Mouse (Mus musculus) C2C12 (cell line): ENCODE results near the gene Slc22a14. TPM values are rescaled to one million over a fixed set of nuclear protein-coding genes. Genes with fewer than 3 reads are reported as not detected.

Experiments used
- H3K27me3 ChIP-seq: one replicate; pipeline ENCODE4 v1.6.1; 2011; ENCODE audit not compliant: control insufficient read depth, insufficient read depth, insufficient read length
- H3K36me3 ChIP-seq: one replicate; pipeline ENCODE4 v1.6.1; 2011; ENCODE audit not compliant: control insufficient read depth, insufficient read depth
- H3K4me3 ChIP-seq: one replicate; pipeline ENCODE4 v1.5.1; 2011; ENCODE audit warnings: mild to moderate bottlenecking, control low read depth; ENCODE audit not compliant: poor library complexity, insufficient read depth, severe bottlenecking
- H3K79me2 ChIP-seq: one replicate; pipeline ENCODE4 v1.6.1; 2011; ENCODE audit not compliant: control insufficient read depth, insufficient read depth
- H3K79me3 ChIP-seq: one replicate; pipeline ENCODE4 v1.6.1; 2011; ENCODE audit warnings: low read depth, control low read depth
- H3ac ChIP-seq: one replicate; pipeline ENCODE3; 2011; ENCODE audit warnings: low read depth; ENCODE audit not compliant: control insufficient read depth, insufficient read length
- CEBPB ChIP-seq: IDR thresholded peaks from one replicate; pipeline ENCODE4 v1.6.1; 2011; ENCODE audit warnings: low read depth, mild to moderate bottlenecking, control low read depth, moderate library complexity
- CTCF ChIP-seq: IDR thresholded peaks from one replicate; pipeline ENCODE4 v1.5.1; 2011; ENCODE audit not compliant: control insufficient read depth, insufficient read depth, insufficient read length
- FOSL1 ChIP-seq: IDR thresholded peaks from one replicate; pipeline ENCODE4 v1.8.0; 2011; ENCODE audit warnings: mild to moderate bottlenecking, low read length; ENCODE audit not compliant: poor library complexity, insufficient read depth, severe bottlenecking
- MAX ChIP-seq: IDR thresholded peaks from one replicate; pipeline ENCODE4 v1.6.1; 2011; ENCODE audit warnings: mild to moderate bottlenecking, control low read depth
- MYOD1 ChIP-seq: IDR thresholded peaks from one replicate; pipeline ENCODE4 v1.6.1; 2011; ENCODE audit warnings: low read depth; ENCODE audit not compliant: control insufficient read depth, insufficient read length
- MYOG ChIP-seq: IDR thresholded peaks from one replicate; pipeline ENCODE4 v1.6.1; 2011; ENCODE audit not compliant: control insufficient read depth, insufficient read length; ENCODE audit errors: extremely low read depth
- USF1 ChIP-seq: IDR thresholded peaks from one replicate; pipeline ENCODE4 v1.6.1; 2011; ENCODE audit warnings: low read depth, mild to moderate bottlenecking, control low read depth, moderate library complexity
- polyA plus RNA-seq: library from polyadenylated mRNA; unstranded; fragments of >200 nt; fragmentation: generic; extraction: Trizol; gene quantifications from one replicate; pipeline ENCODE4 v1.2.1, GENCODE M21; 2012; ENCODE audit warnings: missing spikeins

Gene Slc22a14
- polyA plus RNA-seq, 1 experiment, result not detected

DNA sequence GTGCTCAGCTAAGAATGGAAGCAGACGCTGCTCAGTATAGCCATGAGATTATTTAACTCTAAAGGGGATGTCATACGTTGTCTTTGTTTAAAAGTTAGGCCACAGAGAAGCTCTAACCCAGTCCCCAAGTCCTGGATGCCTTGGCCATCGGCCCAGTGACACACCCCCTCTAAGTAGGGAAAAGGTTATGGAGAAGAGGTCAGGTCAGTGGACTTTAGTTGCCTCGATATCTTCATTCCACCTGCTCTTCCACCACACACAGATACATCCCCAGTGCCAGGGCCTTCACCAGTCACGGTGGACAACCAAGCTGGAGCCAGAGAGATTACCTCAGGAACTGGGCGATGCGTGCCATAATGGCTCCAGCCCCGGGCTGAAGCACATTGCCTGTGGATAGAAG is 209.9 kb downstream of the Slc22a14 start:
- Histone ChIP-seq H3K79me3 (no peaks in the 10 kb centered on the region), H3K27me3 (peaks cover 72% of the 10 kb centered on the region), H3K36me3 (no peaks in the 10 kb centered on the region), H3K4me3 (no peak overlapping the region), H3K79me2 (no peaks in the 10 kb centered on the region), H3ac (no peak overlapping the region)
- TF ChIP-seq FOSL1, result no peak
- TF ChIP-seq CEBPB, result no peak
- TF ChIP-seq MYOD1, result no peak

- H3K4me3 ChIP-seq, result no peak overlapping the region
- H3K79me3 ChIP-seq, result no peaks in the 10 kb centered on the region
- TF ChIP-seq MYOG (no peak), MAX (no peak), MYOD1 (no peak), CTCF (no peak), USF1 (no peak), FOSL1 (no peak), CEBPB (no peak)
- H3ac ChIP-seq, result no peak overlapping the region
- H3K27me3 ChIP-seq, result peaks cover 68% of the 10 kb centered on the region
- no peaks in the 10 kb centered on the region for H3K79me2 ChIP-seq
- no peaks in the 10 kb centered on the region for H3K36me3 ChIP-seq
Measured at GRCm38 (mm10) chr9:119151751-119152150, 213.6 kb downstream of the Slc22a14 start.

DNA sequence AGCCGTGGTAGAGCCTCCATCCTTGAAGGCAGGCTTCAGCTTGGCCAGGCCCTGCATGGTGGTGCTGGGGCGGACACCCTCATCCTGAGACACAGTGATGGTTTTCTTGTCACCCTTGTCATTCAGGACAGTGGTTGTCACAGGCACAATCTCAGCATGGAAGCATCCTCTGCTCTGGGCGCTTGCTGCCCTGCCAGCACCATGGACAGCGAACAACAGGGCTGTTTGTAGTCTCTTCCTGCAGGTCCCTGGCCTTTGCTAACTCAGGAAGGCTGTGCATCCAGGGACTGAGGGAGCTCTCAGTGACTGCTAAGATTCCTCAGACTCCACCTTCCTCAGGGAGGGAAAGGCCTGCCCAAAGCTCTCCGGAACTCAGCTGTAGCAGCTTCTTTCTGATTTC is 215.8 kb downstream of the Slc22a14 start:
- Histone ChIP-seq H3K36me3 (no peaks in the 10 kb centered on the region), H3K4me3 (no peak overlapping the region), H3K79me3 (no peaks in the 10 kb centered on the region), H3K27me3 (peaks cover 64% of the 10 kb centered on the region), H3ac (no peak overlapping the region), H3K79me2 (no peaks in the 10 kb centered on the region)
- TF ChIP-seq FOSL1, result no peak

DNA sequence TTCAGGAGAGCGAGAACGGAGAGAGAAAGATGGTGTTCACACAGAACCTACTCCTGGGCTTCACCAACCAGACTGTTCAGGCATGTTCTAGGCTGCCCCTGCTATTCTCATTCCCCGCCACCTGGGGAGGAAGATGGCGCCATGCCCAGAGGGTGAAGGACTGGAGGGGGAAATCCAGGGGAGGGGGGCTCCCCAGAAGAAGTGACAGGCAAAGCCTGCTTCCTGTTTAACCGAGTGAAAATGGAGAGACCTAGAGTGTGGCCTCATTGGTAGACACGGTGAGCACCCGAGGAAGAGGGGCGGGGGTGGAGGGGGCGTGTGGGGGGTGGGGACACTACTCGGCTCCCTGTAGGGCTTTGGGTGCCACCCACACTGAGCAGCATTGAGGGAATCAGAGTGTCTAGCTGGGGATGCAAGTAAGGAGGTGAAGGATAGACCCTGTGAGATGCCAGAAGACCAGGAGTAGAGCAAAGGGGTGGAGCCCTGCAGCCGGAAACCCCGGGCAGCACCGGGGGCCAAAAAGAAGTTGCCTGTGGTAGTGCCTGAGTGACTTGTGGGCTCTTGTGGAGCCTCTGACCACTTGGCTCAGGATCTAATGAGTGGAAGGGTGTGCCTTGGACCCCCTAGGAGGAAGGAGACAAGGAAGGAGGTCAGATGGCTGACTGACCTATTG is 219.1 kb downstream of the Slc22a14 start:
- Histone ChIP-seq H3K4me3 (no peak overlapping the region), H3K27me3 (peaks cover 64% of the 10 kb centered on the region), H3ac (no peak overlapping the region), H3K79me2 (no peaks in the 10 kb centered on the region), H3K36me3 (no peaks in the 10 kb centered on the region), H3K79me3 (no peaks in the 10 kb centered on the region)
- no peak for TF ChIP-seq FOSL1
- no peak for TF ChIP-seq CTCF
- TF ChIP-seq MYOG, result no peak
- TF ChIP-seq MAX, result no peak
- TF ChIP-seq CEBPB, result no peak

GRCm38 (mm10) chr9:119145638-119146037 is 219.7 kb downstream of the Slc22a14 start:
- H3K79me2 ChIP-seq, result no peaks in the 10 kb centered on the region
- H3K4me3 ChIP-seq, result no peak overlapping the region
- H3ac ChIP-seq, result no peak overlapping the region
- H3K79me3 ChIP-seq, result no peaks in the 10 kb centered on the region
- H3K36me3 ChIP-seq, result no peaks in the 10 kb centered on the region
- H3K27me3 ChIP-seq, result peaks cover 69% of the 10 kb centered on the region
- TF ChIP-seq CEBPB (no peak), USF1 (no peak), MYOG (no peak), MYOD1 (no peak), FOSL1 (no peak), MAX (no peak), CTCF (no peak)

DNA sequence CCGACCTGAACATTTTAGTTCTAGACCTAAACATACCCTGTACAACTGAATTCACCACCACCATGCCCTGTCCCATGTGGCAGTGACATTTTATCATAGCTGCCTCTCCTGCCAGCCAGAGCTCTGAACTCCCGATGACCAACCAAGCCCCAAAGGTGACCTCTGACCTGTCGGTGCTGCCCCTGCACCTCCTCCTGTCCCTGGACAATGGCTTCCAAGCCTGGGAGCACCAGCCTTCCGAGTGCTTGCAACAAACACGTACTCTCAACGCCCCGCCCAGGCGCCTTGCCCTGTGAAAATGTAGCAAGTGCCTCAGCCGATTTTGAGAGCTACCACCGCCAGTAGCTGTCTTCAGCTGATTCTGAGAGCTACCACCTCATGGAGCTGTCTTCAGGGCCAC is 220.2 kb downstream of the Slc22a14 start:
- H3K36me3 ChIP-seq, result no peaks in the 10 kb centered on the region
- no peak overlapping the region for H3K4me3 ChIP-seq
- H3K79me2 ChIP-seq, result no peaks in the 10 kb centered on the region
- TF ChIP-seq MAX, result no peak
- no peak for TF ChIP-seq CTCF
- no peak for TF ChIP-seq USF1
- no peak for TF ChIP-seq CEBPB
- TF ChIP-seq MYOG, result no peak
- no peak for TF ChIP-seq FOSL1
- no peak for TF ChIP-seq MYOD1
- no peaks in the 10 kb centered on the region for H3K79me3 ChIP-seq
- peaks cover 67% of the 10 kb centered on the region for H3K27me3 ChIP-seq
- H3ac ChIP-seq, result no peak overlapping the region
